Mouse (Mus musculus) fibroblast of lung, adult 2 months (primary cell): ENCODE measurements around the gene Cox20.
"Not testable (repeated sequence)": the region's sequence is repeated elsewhere in the genome, so short reads cannot be mapped to it uniquely, and the experiment has no call there.

Source experiments
- DNase-seq: peaks from one replicate; pipeline ENCODE4 v3.0.0-alpha.2; 2011; ENCODE audit warnings: low read depth

The Cox20 gene

GRCm38 (mm10) chr1:178318389-178319184 is at the start of gene Cox20:
TSS of gene Cox20 (plus strand) at chr1:178319130.
- peak; percentile 85 for DNase-seq

- no peak for DNase-seq
These were observed 48.3 kb upstream of the Cox20 start for GRCm38 (mm10) chr1:178270635-178271034.

- no peak for DNase-seq
These were observed 43.7 kb upstream of the Cox20 start for GRCm38 (mm10) chr1:178275174-178275730.

- no peak for DNase-seq
These were observed 43.2 kb upstream of the Cox20 start for GRCm38 (mm10) chr1:178275738-178276053.

GRCm38 (mm10) chr1:178276054-178276911 is 42.6 kb upstream of the Cox20 start:
- DNase-seq = no peak

- not testable (repeated sequence) for DNase-seq
These were observed 35.6 kb upstream of the Cox20 start for GRCm38 (mm10) chr1:178283314-178283713.

- no peak for DNase-seq
These were observed 34.8 kb upstream of the Cox20 start for GRCm38 (mm10) chr1:178283946-178284720.

- no peak for DNase-seq
These were observed 31.2 kb upstream of the Cox20 start for GRCm38 (mm10) chr1:178287601-178288176.

- DNase-seq = no peak
These were observed 27.2 kb upstream of the Cox20 start for GRCm38 (mm10) chr1:178291716-178292115.

GRCm38 (mm10) chr1:178294051-178294450 is 24.9 kb upstream of the Cox20 start:
- no peak for DNase-seq

- DNase-seq = not testable (repeated sequence)
These were observed 17.7 kb upstream of the Cox20 start for GRCm38 (mm10) chr1:178301261-178301660.

- DNase-seq = no peak
These were observed 15.5 kb upstream of the Cox20 start for GRCm38 (mm10) chr1:178303425-178303824.

- DNase-seq = no peak
These were observed 9.4 kb upstream of the Cox20 start for GRCm38 (mm10) chr1:178309487-178309886.

GRCm38 (mm10) chr1:178310128-178310527 is 8.8 kb upstream of the Cox20 start:
- DNase-seq = no peak

- DNase-seq = no peak
These were observed 5.8 kb upstream of the Cox20 start for GRCm38 (mm10) chr1:178313039-178313597.

GRCm38 (mm10) chr1:178314236-178314635 is 4.7 kb upstream of the Cox20 start:
- DNase-seq = no peak

GRCm38 (mm10) chr1:178317275-178318001 is 1.5 kb upstream of the Cox20 start:
- no peak for DNase-seq

- DNase-seq = no peak
These were observed 935 bp upstream of the Cox20 start for GRCm38 (mm10) chr1:178318002-178318388.

GRCm38 (mm10) chr1:178319295-178320037 is 536 bp downstream of the Cox20 start:
- DNase-seq = no peak
